Comparison of ENCODE assay signal across 9 mouse cellular contexts in genomic region chr11:102214430-102215156, GRCm38 (mm10). TPM values are rescaled to one million over a fixed set of nuclear protein-coding genes. Genes with fewer than 3 reads are reported as not detected.
DNase-seq lines count a peak whose midpoint lies in the region; ATAC-seq and TF ChIP-seq lines count a peak whose summit lies in the region.
"Had no signal": no experiment of that assay in that cellular context is flagged by ENCODE, and none has a peak within 500 bp of the region (broad histone marks: within the 10 kb centered on the region; RNA-seq: fewer than 3 reads in every experiment).

No protein-coding gene starts in this region.

- intact Hi-C loops in heart, postnatal 36 days (cut with DNase I) = loop anchor here (5.0 kb wide), 2 partner anchors 218 to 232 kb away; partner anchors contain the start of genes Cfap97d1 and Grn

- no peak for TF ChIP-seq CTCF in olfactory bulb, adult 2 months (IDR thresholded peaks at IDR 0.05; ENCODE audit: insufficient read depth, low read depth, low read length)

- H3K27me3 ChIP-seq in heart, embryonic 15.5 days = no peaks in the 10 kb centered on the region

- TF ChIP-seq POLR2A in olfactory bulb, adult 2 months (IDR thresholded peaks at IDR 0.05; ENCODE audit: insufficient read depth, low read depth, low read length) = no peak

- H3K4me2 ChIP-seq in heart, embryonic 15.5 days = peak overlapping the region; percentile 83

- ATAC-seq in heart, embryonic 15.5 days (replicated peaks; ENCODE audit: insufficient number of reproducible peaks, insufficient read depth, low FRiP score, low read depth) = no peak

- H3K36me3 ChIP-seq in heart, embryonic 15.5 days = no peaks in the 10 kb centered on the region

- H3K9me3 ChIP-seq in heart, embryonic 15.5 days (replicated peaks) = no peaks in the 10 kb centered on the region
- H3K9me3 ChIP-seq: G1E had no signal

- DNase-seq in heart, adult 11 months = peak; percentile 93
- DNase-seq in heart, postnatal 36 days = no peak
- DNase-seq in lung, postnatal 10 days = peak; percentile 44
- no peak for DNase-seq in lung, postnatal 14 days
- DNase-seq in urinary bladder, adult 18-20 months (ENCODE audit: low spot score in 2 of 2) = no peak
- no peak for DNase-seq in left cerebral cortex, adult 11 months (ENCODE audit: low spot score)

- 0 out of 2 replicates have a peak overlapping the region, but pooled peaks have one; percentile 1 for H3K4me3 ChIP-seq in heart, embryonic 15.5 days
- H3K4me3 ChIP-seq in olfactory bulb, adult 2 months (ENCODE audit: insufficient read depth, low read depth, low read length) = peak overlapping the region; percentile 4; the same call in 1 of the 2 replicates

- peak overlapping the region; percentile 95 for H3K27ac ChIP-seq in heart, embryonic 15.5 days
- 0 out of 2 replicates have a peak overlapping the region, but pooled peaks have one; percentile 2 for H3K27ac ChIP-seq in olfactory bulb, adult 2 months (ENCODE audit: insufficient read depth, low read depth, low read length)

- 19% methylated on average over 10 of the region's 10 CpGs for WGBS in heart, embryonic 15.5 days
- WGBS in olfactory bulb, adult 2 months = 33% methylated on average over 10 of the region's 10 CpGs

- H3K9ac ChIP-seq in heart, embryonic 15.5 days = peak overlapping the region; percentile 11

- peaks cover 95% of the 10 kb centered on the region for H3K4me1 ChIP-seq in heart, embryonic 15.5 days (replicated peaks)
- H3K4me1 ChIP-seq in olfactory bulb, adult 2 months (ENCODE audit: control insufficient read depth, insufficient read depth, low read length) = peaks cover 75% of the 10 kb centered on the region

RNA-seq across cellular contexts. Expression of gene Hdac5, which starts 15.4 kb away (rescaled TPM):
- 100 to 1,000 TPM; 141 to 143 TPM for total RNA-seq in heart, postnatal 36 days (2021)
- 76.7 and 86.8 TPM in 2 replicates for polyA plus RNA-seq in heart, embryonic 15.5 days (2015; fragmentation: Nextera tagmentation; extraction: Ambion mirVana)
- 223 TPM in 1 of 2 replicates, not detected in the other for polyA plus RNA-seq in olfactory bulb, adult 2 months (2012; ENCODE audit: insufficient read depth, insufficient read length, low replicate concordance, missing spikeins)

RNA-seq across cellular contexts. Expression of gene G6pc3, which starts 25.2 kb away (rescaled TPM):
- total RNA-seq in heart, postnatal 36 days (2021) = 10 to 100 TPM; 45.1 to 47.3 TPM
- 20.9 and 23.3 TPM in 2 replicates for polyA plus RNA-seq in heart, embryonic 15.5 days (2015; fragmentation: Nextera tagmentation; extraction: Ambion mirVana)
- polyA plus RNA-seq in olfactory bulb, adult 2 months (2012; ENCODE audit: insufficient read depth, insufficient read length, low replicate concordance, missing spikeins) = not detected in 2 replicates

RNA-seq across cellular contexts. Expression of gene Lsm12, which starts 29.5 kb away (rescaled TPM):
- total RNA-seq in heart, postnatal 36 days (2021) = 10 to 100 TPM; 44.7 to 52.6 TPM
- 74.6 and 83.4 TPM in 2 replicates for polyA plus RNA-seq in heart, embryonic 15.5 days (2015; fragmentation: Nextera tagmentation; extraction: Ambion mirVana)
- not detected in 2 replicates for polyA plus RNA-seq in olfactory bulb, adult 2 months (2012; ENCODE audit: insufficient read depth, insufficient read length, low replicate concordance, missing spikeins)

RNA-seq across cellular contexts. Expression of gene BC030867, which starts 34.1 kb away (rescaled TPM):
- total RNA-seq in heart, postnatal 36 days (2021) = under 1 TPM; 0.14 to 0.25 TPM
- 8.3 and 12.7 TPM in 2 replicates for polyA plus RNA-seq in heart, embryonic 15.5 days (2015; fragmentation: Nextera tagmentation; extraction: Ambion mirVana)
- not detected in 2 replicates for polyA plus RNA-seq in olfactory bulb, adult 2 months (2012; ENCODE audit: insufficient read depth, insufficient read length, low replicate concordance, missing spikeins)

RNA-seq across cellular contexts. Expression of gene Asb16, which starts 54.0 kb away (rescaled TPM):
- total RNA-seq in heart, postnatal 36 days (2021) = 1 to 10 TPM in 1 of 2 experiments, under 1 TPM in 1; 0.73 to 1.1 TPM
- polyA plus RNA-seq in heart, embryonic 15.5 days (2015; fragmentation: Nextera tagmentation; extraction: Ambion mirVana) = 0.05 and 0.06 TPM in 2 replicates
- not detected in 2 replicates for polyA plus RNA-seq in olfactory bulb, adult 2 months (2012; ENCODE audit: insufficient read depth, insufficient read length, low replicate concordance, missing spikeins)
- polyA plus RNA-seq: G1E had no signal

Comparison
In these comparisons a context has a peak if more than half of its experiments do, and no peak if none do; other contexts are left out.
1. DNase-seq: peak in heart, adult 11 months (single experiment) and lung, postnatal 10 days (single experiment); none in heart, postnatal 36 days (0 of 2), lung, postnatal 14 days (single experiment), urinary bladder, adult 18-20 months (0 of 2) and left cerebral cortex, adult 11 months (single experiment).
2. RNA of gene G6pc3, which starts 25.2 kb away (polyA plus RNA-seq): 20.9 to 23.3 TPM in heart, embryonic 15.5 days; not detected in olfactory bulb, adult 2 months; every median in the first group is over 10 times any median in the second.